Mouse (Mus musculus): ENCODE results near the gene Ms4a10.

Gene Ms4a10

GRCm38 (mm10) chr19:10974238-10974865 is at the start of gene Ms4a10:
Gene Ms4a10, minus strand, starts transcription at chr19:10974670.
- DNase-seq (ENCODE audit: extremely low spot score), result no peak

- DNase-seq (ENCODE audit: extremely low spot score), result no peak
Observed at GRCm38 (mm10) chr19:11022382-11022781, 47.9 kb upstream of the Ms4a10 start.

- no peak for DNase-seq (ENCODE audit: extremely low spot score)
Observed at GRCm38 (mm10) chr19:11017891-11018290, 43.4 kb upstream of the Ms4a10 start, which contains the start of gene Ms4a18. Gene Ms4a18, minus strand, starts transcription at chr19:11018031.

DNA sequence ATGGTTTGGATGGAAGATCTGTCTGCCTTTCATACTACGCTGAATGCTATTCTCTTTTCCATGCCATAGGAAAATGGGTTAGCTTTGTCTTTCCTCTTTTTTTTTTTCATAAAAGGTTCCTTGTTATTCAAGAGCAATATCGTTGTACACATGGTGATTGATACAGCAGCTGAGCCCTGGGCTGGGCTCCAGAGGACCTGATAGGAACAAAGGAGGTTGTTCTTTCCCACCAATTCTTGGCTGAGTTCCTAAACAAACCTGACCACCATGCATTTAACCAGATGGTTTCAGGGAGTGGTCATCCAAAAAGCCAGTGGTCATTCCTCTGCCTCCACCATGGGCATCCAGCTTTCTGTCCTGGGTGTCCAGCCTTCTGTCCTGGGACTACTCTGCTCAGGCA is 42.8 kb upstream of the Ms4a10 start:
- no peak for DNase-seq (ENCODE audit: extremely low spot score)

GRCm38 (mm10) chr19:11015998-11016397 is 41.5 kb upstream of the Ms4a10 start:
- no peak for DNase-seq (ENCODE audit: extremely low spot score)

GRCm38 (mm10) chr19:11015468-11015867 is 41.0 kb upstream of the Ms4a10 start:
- DNase-seq (ENCODE audit: extremely low spot score), result no peak

GRCm38 (mm10) chr19:10993150-10993549 is 18.7 kb upstream of the Ms4a10 start, which contains the start of gene Ms4a15:
Gene Ms4a15, minus strand, starts transcription at chr19:10993250.
- no peak for DNase-seq (ENCODE audit: extremely low spot score)

- no peak for DNase-seq (ENCODE audit: extremely low spot score)
Observed at GRCm38 (mm10) chr19:10991911-10992310, 17.4 kb upstream of the Ms4a10 start.

DNA sequence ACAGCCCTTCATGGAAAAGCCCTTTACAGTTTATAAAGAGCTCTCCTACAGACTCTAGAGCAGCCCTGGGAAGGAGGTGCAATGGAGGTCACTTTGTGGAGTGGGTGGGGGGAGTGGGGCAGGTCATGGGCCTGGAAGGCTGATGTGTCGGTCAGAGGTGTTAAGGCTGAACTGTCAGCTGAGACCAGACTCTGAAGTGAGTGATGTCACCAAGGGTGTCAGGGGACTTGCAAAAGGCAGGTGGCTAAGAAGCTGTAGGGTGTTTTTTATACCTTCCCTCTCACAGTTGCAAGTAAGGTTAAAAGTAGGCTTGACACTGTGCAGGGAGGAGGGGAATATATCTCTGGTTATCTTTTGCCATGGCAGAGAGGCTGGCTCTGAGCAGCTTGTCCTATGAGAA is 16.3 kb upstream of the Ms4a10 start:
- no peak for DNase-seq (ENCODE audit: extremely low spot score)

GRCm38 (mm10) chr19:10988563-10988962 is 14.1 kb upstream of the Ms4a10 start:
- DNase-seq (ENCODE audit: extremely low spot score), result no peak

- no peak for DNase-seq (ENCODE audit: extremely low spot score)
Observed at GRCm38 (mm10) chr19:10985889-10986288, 11.4 kb upstream of the Ms4a10 start.

DNA sequence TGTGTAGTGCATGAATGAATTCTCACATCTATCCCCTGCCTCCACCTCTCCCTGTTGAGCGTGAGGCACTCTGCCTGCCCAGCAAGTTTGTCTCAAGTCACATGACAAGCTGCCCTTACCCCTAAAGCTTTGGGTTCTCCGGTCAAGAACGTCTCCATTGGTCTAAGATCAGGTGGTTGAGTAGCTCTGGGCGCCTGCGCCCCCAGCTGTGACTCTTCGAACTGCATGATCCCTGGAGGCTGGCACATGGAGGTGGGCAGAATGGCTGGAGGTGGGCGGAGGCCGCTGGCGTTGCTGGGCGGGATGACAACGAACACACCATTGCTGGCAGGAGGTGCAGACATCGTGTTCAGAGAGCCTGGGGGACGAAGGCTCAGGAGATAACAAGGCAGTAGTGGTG is 10.1 kb upstream of the Ms4a10 start:
- DNase-seq (ENCODE audit: extremely low spot score), result no peak

DNA sequence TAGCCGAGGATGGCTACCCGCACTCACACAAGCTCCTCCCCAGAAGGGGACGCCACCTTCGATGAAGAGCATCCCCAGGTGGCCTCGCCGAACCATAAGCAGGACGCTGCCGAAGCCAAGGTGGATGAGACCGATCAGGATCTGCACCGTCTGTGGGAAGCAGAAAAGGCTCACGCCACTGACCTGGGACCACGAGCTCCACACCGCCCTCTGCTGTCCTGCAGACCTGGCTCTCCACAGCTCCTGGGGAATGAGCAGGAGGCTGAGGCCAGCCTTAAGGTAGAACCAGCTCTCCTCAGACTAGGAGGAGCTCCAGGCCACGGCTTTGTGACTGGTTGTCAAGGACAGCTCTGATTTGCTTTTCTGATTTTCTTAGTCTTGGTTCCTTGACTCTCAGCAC is 8.7 kb upstream of the Ms4a10 start:
- DNase-seq (ENCODE audit: extremely low spot score), result peak; percentile 29

DNA sequence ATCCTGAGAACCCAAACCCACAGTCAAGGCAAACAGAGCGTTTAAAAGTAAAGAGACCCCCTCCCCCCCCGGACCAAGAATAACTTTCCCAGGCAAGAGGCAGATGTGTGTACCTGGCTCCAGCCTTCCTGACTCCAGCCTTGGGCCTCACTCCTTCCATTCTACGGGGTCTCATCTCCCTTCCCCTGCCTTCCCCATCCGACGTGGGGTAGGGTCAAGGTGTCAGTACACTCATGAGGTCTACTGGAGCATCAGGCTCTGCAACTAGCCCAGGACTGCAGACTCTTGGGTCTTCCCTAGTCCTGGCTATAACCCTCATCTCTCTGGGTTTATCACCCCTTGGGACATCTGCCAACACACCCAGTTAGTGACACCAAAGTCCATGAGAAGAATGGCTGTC is 5.7 kb upstream of the Ms4a10 start:
- DNase-seq (ENCODE audit: extremely low spot score), result no peak

- peak; percentile 73 for DNase-seq (ENCODE audit: extremely low spot score)
Observed at GRCm38 (mm10) chr19:10979184-10980168, 5.0 kb upstream of the Ms4a10 start.

DNA sequence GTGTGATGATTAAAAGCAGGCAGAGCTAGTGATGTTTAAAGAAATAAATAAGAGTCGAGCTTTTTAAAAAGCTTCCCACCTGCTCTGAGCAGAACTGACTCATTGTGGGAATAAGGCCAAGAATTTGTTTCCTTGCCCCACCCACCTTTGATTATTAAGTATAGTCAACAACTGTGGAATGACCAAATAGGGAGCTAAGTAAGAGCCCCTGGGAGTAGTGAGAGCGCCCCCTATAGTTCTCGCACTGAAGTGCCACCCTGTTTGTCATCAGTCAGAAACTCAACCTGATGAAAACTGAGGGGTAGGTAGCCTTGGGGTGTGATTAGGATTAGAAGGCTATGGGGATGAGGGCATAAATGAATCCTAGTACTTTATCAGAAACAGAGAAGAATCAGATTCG is 1.8 kb upstream of the Ms4a10 start:
- DNase-seq (ENCODE audit: extremely low spot score), result no peak

GRCm38 (mm10) chr19:10975187-10975586 is 717 bp upstream of the Ms4a10 start:
- DNase-seq (ENCODE audit: extremely low spot score), result no peak

GRCm38 (mm10) chr19:10973187-10973586 is 1.3 kb downstream of the Ms4a10 start:
- no peak for DNase-seq (ENCODE audit: extremely low spot score)

DNA sequence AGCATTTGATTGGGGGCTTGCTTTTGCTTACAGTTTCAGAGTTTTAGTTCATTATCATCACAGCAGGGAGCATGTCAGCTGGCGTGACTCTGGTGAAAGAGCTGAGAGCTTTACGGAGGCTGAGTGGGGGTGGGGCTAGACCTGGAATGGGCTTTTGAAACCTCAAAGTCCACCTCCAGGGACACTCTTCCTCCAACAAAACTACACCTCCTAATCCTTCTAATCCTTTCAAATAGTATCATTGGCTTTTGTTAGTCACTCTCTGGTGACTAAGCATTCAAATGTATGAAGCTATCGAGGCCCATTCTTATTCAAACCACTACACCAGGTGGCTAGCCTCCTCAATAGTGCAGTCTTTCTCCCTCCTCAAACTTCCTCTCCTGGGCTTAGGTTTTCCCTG is 1.8 kb downstream of the Ms4a10 start:
- DNase-seq (ENCODE audit: extremely low spot score), result no peak

GRCm38 (mm10) chr19:10970457-10970856 is 4.0 kb downstream of the Ms4a10 start:
- DNase-seq (ENCODE audit: extremely low spot score), result no peak

DNA sequence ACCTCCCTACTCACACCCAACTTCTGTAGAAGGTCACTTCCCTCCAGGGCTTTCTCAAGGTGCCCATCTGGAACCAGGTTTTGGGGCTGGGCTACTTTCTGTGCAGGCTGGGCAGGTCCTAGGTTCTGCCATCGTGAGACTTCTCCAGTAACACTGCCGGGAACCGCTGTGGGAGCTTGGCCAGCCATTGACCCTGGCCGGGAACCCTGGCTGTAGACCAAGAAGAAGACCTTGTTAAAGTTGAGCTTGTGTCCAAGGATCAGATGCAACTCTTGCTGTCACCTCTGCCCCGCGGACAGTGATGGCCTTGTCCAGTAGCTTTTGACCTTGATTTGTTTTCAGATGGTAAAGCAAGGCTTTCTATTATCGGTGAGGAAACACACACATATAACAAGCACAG is 5.9 kb downstream of the Ms4a10 start:
- DNase-seq (ENCODE audit: extremely low spot score), result no peak

DNA sequence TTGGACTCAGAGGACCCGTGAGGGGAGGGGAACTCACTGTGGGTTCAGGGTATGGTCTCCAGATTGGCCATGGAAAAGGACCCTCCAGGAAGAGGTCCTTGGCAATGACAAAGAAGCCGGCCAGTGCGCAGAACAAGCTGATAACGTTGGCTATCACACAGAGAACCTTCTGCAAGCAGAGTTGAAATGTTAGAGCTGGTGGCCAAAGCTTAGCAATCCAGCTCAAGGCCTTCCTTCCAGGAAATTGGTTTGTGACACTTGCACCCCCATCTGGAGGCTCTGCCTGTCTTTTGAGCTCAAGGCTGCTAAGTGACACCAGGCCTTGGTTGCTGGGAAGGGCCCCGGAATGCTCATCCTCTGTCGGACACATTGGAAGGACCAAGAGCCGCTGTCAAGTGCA is 8.7 kb downstream of the Ms4a10 start:
- no peak for DNase-seq (ENCODE audit: extremely low spot score)

DNA sequence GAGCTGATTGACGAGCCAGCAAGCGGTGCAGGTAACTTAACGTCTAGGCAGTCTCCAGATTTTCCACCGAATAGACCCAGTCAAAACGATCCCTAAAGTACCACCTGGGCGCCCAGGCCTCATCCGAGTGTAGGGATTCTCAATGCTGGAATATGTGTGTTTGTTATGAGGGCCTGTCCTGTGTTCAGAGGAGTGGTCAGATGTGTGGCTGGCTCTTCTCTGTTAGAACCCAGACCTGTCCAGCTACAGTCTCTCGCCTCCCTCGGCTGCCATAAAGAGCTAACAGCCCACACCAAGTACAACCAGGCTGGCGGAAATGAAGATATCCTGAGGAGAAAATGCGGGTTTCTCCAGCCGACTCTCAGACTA is 14.5 kb downstream of the Ms4a10 start:
- DNase-seq (ENCODE audit: extremely low spot score), result no peak
